Mouse (Mus musculus) lung, adult 2 months (tissue): ENCODE data around the gene Fra10ac1. TPM values are rescaled to one million over a fixed set of nuclear protein-coding genes. Genes with fewer than 3 reads are reported as not detected.

Experiments
- DNase-seq: peaks from one replicate; pipeline ENCODE4 v3.0.0; 2022
- H3K4me1 ChIP-seq: fragments of 200-500 bp; 2 replicates; pipeline ENCODE4 v1.6.1; 2011; ENCODE audit warnings: low read length; ENCODE audit not compliant: control insufficient read depth, insufficient read depth
- H3K4me3 ChIP-seq: fragments of 200-500 bp; replicated peaks from 2 replicates; pipeline ENCODE3; 2011; ENCODE audit warnings: low read depth, mild to moderate bottlenecking, control low read depth, low read length; ENCODE audit errors: extremely low read depth
- CTCF ChIP-seq: fragments of 200-500 bp; IDR thresholded peaks from 2 replicates; pipeline ENCODE4 v1.5.1; 2011; ENCODE audit warnings: mild to moderate bottlenecking, low read length, control low read depth; ENCODE audit not compliant: insufficient read depth
- POLR2A ChIP-seq: fragments of 200-500 bp; IDR thresholded peaks from 2 replicates; pipeline ENCODE4 v1.6.1; 2011; ENCODE audit warnings: low read depth, mild to moderate bottlenecking, control low read depth, low read length, borderline replicate concordance; ENCODE audit errors: extremely low read depth
- WGBS: fragments of 180-500 bp; shearing (Covaris S2); methylation state at CpG from one replicate; pipeline ENCODE4 v1.1.7; 2018; 5-methylcytosine and 5-hydroxymethylcytosine counted together
- polyA plus RNA-seq: library from polyadenylated mRNA; depleted of rRNA; stranded (reverse); fragments of >200 nt; gene quantifications from 2 replicates; pipeline ENCODE4 v1.2.3, GENCODE M21; 2012

The Fra10ac1 gene
- polyA plus RNA-seq, 1 experiment = 4.5 TPM

GRCm38 (mm10) chr19:38236526-38236925 is 12.6 kb upstream of the Fra10ac1 start:
- 68% methylated on average over 5 of the region's 5 CpGs for WGBS
- DNase-seq = no peak
- H3K4me3 ChIP-seq = no peak overlapping the region
- no peaks in the 10 kb centered on the region for H3K4me1 ChIP-seq
- TF ChIP-seq POLR2A (no peak), CTCF (no peak)

- WGBS = 15% methylated on average over 4 of the region's 4 CpGs
- TF ChIP-seq CTCF (no peak), POLR2A (no peak)
- Histone ChIP-seq H3K4me3 (no peak overlapping the region), H3K4me1 (no peaks in the 10 kb centered on the region)
- DNase-seq = no peak
These were observed 8.6 kb upstream of the Fra10ac1 start for GRCm38 (mm10) chr19:38232516-38232915.

GRCm38 (mm10) chr19:38232087-38232486 is 8.1 kb upstream of the Fra10ac1 start:
- 46% methylated on average over 8 of the region's 8 CpGs for WGBS
- no peaks in the 10 kb centered on the region for H3K4me1 ChIP-seq
- TF ChIP-seq CTCF (no peak), POLR2A (no peak)

GRCm38 (mm10) chr19:38228699-38229098 is 4.7 kb upstream of the Fra10ac1 start:
- no peak for DNase-seq
- Histone ChIP-seq H3K4me1 (0 out of 2 replicates have a peak, but pooled peaks cover 2% of the 10 kb centered on the region), H3K4me3 (no peak overlapping the region)
- WGBS = 57% methylated on average over 2 of the region's 2 CpGs
- TF ChIP-seq CTCF = 0 out of 2 replicates have a peak, but pooled peaks have one; percentile 9
- no peak for TF ChIP-seq POLR2A

More at GRCm38 (mm10) chr19:38232087-38232486, 8.1 kb upstream of the Fra10ac1 start:
- DNase-seq = no peak
- no peak overlapping the region for H3K4me3 ChIP-seq

GRCm38 (mm10) chr19:38224685-38225060 is 717 bp upstream of the Fra10ac1 start:
- Histone ChIP-seq H3K4me3 (peak overlapping the region; percentile 68), H3K4me1 (peaks cover 6% of the 10 kb centered on the region; the same call in 1 of the 2 replicates)
- no peak for TF ChIP-seq CTCF
- TF ChIP-seq POLR2A = no peak
- no peak for DNase-seq
- WGBS = 10% methylated on average over 9 of the region's 9 CpGs

- Histone ChIP-seq H3K4me1 (peaks cover 6% of the 10 kb centered on the region; the same call in 1 of the 2 replicates), H3K4me3 (peak overlapping the region; percentile 68)
- TF ChIP-seq CTCF = no peak
- TF ChIP-seq POLR2A = no peak
- no peak for DNase-seq
- 8% methylated on average over 12 of the region's 12 CpGs for WGBS
These were observed 526 bp downstream of the Fra10ac1 start for GRCm38 (mm10) chr19:38223356-38223904.

GRCm38 (mm10) chr19:38217696-38218095 is 6.3 kb downstream of the Fra10ac1 start:
- WGBS = 98% methylated on average over 3 of the region's 3 CpGs
- Histone ChIP-seq H3K4me1 (no peaks in the 10 kb centered on the region), H3K4me3 (no peak overlapping the region)
- no peak for DNase-seq
- no peak for TF ChIP-seq POLR2A
- no peak for TF ChIP-seq CTCF

GRCm38 (mm10) chr19:38206669-38207068 is 17.3 kb downstream of the Fra10ac1 start:
- H3K4me1 ChIP-seq = no peaks in the 10 kb centered on the region
- DNase-seq = no peak
- 64% methylated on average over 9 of the region's 9 CpGs for WGBS
- TF ChIP-seq CTCF (peak; percentile 22; the same call in 1 of the 2 replicates), POLR2A (no peak)
- no peak overlapping the region for H3K4me3 ChIP-seq

- H3K4me3 ChIP-seq = no peak overlapping the region
- DNase-seq = no peak
- TF ChIP-seq CTCF (no peak), POLR2A (no peak)
- H3K4me1 ChIP-seq = no peaks in the 10 kb centered on the region
- WGBS = 87% methylated on average over 5 of the region's 5 CpGs
These were observed 25.2 kb downstream of the Fra10ac1 start for GRCm38 (mm10) chr19:38198731-38199130.

- 93% methylated on average over 4 of the region's 4 CpGs for WGBS
- Histone ChIP-seq H3K4me3 (no peak overlapping the region), H3K4me1 (no peaks in the 10 kb centered on the region)
- DNase-seq = no peak
- no peak for TF ChIP-seq POLR2A
- TF ChIP-seq CTCF = no peak
These were observed 28.7 kb downstream of the Fra10ac1 start for GRCm38 (mm10) chr19:38195245-38195644.

- TF ChIP-seq POLR2A (no peak), CTCF (no peak)
- no peak for DNase-seq
- Histone ChIP-seq H3K4me3 (no peak overlapping the region), H3K4me1 (no peaks in the 10 kb centered on the region)
- 83% methylated on average over 5 of the region's 5 CpGs for WGBS
These were observed 32.5 kb downstream of the Fra10ac1 start for GRCm38 (mm10) chr19:38191446-38191845.
